Mouse (Mus musculus) lung, postnatal 0 days (tissue): ENCODE measurements around the gene 6430531B16Rik. TPM values are rescaled to one million over a fixed set of nuclear protein-coding genes. Genes with fewer than 3 reads are reported as not detected.

ENCODE experiments used
- ATAC-seq: fragments of 200-750 bp; cut with Nextera tagmentation; 2 replicates; pipeline ENCODE4 v1.8.0; 2017; ENCODE audit warnings: moderate library complexity
- DNase-seq: peaks from one replicate; pipeline ENCODE4 v3.0.0-alpha.2; 2016; ENCODE audit warnings: low spot score
- H3K27ac ChIP-seq: fragments of 300-500 bp; sonication (generic); 2 replicates; pipeline ENCODE4 v1.5.1; 2014; ENCODE audit warnings: antibody characterized with exemption, mild to moderate bottlenecking, low read length, mixed read lengths
- H3K27me3 ChIP-seq: fragments of 300-500 bp; sonication (generic); replicated peaks from 2 replicates; pipeline ENCODE4 v1.6.1; 2014; ENCODE audit warnings: low read length, mixed read lengths; ENCODE audit not compliant: insufficient read depth
- H3K36me3 ChIP-seq: fragments of 300-500 bp; sonication (generic); 2 replicates; pipeline ENCODE4 v1.6.1; 2014; ENCODE audit warnings: low read length, mixed read lengths; ENCODE audit not compliant: insufficient read depth
- H3K4me1 ChIP-seq: fragments of 300-500 bp; sonication (generic); 2 replicates; pipeline ENCODE4 v1.6.1; 2014; ENCODE audit warnings: antibody characterized with exemption, low read depth, low read length, mixed read lengths; ENCODE audit not compliant: insufficient read depth
- H3K4me2 ChIP-seq: fragments of 300-500 bp; sonication (generic); replicated peaks from 2 replicates; pipeline ENCODE4 v1.6.1; 2014; ENCODE audit warnings: low read depth, mild to moderate bottlenecking, low read length, moderate library complexity, mixed read lengths
- H3K4me3 ChIP-seq: fragments of 300-500 bp; sonication (generic); 2 replicates; pipeline ENCODE4 v1.5.1; 2014; ENCODE audit warnings: low read depth, low read length
- H3K9ac ChIP-seq: fragments of 300-500 bp; sonication (generic); replicated peaks from 2 replicates; pipeline ENCODE4 v1.6.1; 2014; ENCODE audit warnings: low read depth, mild to moderate bottlenecking
- H3K9me3 ChIP-seq: fragments of 300-500 bp; sonication (generic); 2 replicates; pipeline ENCODE4 v1.6.1; 2016; ENCODE audit warnings: low read length, mixed read lengths
- CTCF ChIP-seq: IDR thresholded peaks from 2 replicates; pipeline ENCODE4 v1.5.1; 2016; ENCODE audit warnings: antibody characterized with exemption, mild to moderate bottlenecking
- EP300 ChIP-seq: IDR thresholded peaks from 2 replicates; pipeline ENCODE4 v1.6.1; 2016; ENCODE audit warnings: antibody characterized with exemption, mild to moderate bottlenecking, control low read depth
- WGBS: fragments of 180-500 bp; shearing (Covaris S2); extraction: QIAGEN DNeasy Blood & Tissue Kit; methylation state at CpG from one replicate; pipeline ENCODE4 v1.1.7; 2014; 5-methylcytosine and 5-hydroxymethylcytosine counted together
- polyA plus RNA-seq: library from polyadenylated mRNA; unstranded; fragments of >200 nt; fragmentation: Nextera tagmentation; extraction: Ambion mirVana; gene quantifications from 2 replicates; pipeline ENCODE4 v1.2.1, GENCODE M21; 2015

Gene 6430531B16Rik
- polyA plus RNA-seq, 1 experiment from 2014 or later, result 5.6 TPM

DNA sequence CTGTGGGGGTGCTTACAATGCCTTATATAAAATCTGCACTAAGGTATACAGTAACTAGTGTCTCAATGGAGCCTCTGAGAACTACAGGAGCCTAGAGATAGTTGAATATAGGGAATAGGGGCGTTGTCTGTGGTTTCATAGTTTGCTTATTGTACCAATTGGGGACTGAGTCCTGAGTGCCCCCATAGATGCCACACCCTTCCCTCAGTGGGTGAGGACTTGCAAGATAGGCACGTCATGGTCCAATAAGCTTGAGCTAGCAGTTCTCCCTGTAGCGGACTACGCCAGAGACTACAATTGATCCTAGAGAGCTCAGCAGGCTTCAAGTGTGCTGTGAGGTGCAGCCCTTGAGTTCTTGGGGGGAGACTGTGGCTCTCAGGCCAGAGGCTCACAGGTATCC, 23.1 kb downstream of the 6430531B16Rik start:
- Histone ChIP-seq H3K9me3 (no peaks in the 10 kb centered on the region), H3K27ac (no peak overlapping the region), H3K4me1 (no peaks in the 10 kb centered on the region), H3K4me2 (no peak overlapping the region), H3K9ac (no peak overlapping the region), H3K27me3 (no peaks in the 10 kb centered on the region), H3K36me3 (no peaks in the 10 kb centered on the region), H3K4me3 (no peak overlapping the region)
- TF ChIP-seq CTCF, result no peak
- TF ChIP-seq EP300, result no peak
- DNase-seq (no peak), ATAC-seq (no peak)
- WGBS, result 88% methylated on average over 4 of the region's 4 CpGs

DNA sequence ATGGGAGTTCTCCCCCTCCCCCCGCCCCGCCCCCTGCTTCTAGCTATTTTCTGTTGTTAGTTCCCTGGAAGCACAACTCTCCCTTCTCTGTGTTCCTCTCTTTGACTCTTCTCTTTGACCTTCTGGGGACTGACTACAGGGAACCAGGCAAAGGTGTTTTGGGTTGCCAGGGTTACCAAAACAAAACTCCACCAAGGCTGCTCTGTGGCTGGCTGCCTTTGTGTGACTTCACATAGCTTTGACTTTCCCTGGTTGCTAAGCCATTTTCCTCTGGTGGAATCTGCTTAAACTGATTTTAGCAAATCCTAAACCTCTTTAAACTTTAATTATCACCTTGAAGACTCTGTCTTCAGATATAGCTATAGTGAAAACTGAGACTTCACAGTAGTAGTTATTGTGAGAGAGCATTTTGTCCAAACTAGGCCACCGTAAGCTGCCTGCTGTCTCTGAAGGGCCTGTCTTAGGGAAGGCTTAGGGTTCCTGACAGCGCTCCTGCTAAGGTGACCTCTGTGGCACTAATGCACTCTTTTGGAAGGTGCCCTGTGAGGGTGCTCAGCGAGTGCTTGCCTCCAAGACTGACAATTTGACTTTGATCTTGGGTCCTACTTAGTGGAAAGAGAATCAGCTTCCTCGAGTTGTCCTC, 26.4 kb downstream of the 6430531B16Rik start:
- no peak overlapping the region for H3K4me3 ChIP-seq
- no peak overlapping the region for H3K4me2 ChIP-seq
- H3K9ac ChIP-seq, result no peak overlapping the region
- H3K36me3 ChIP-seq, result no peaks in the 10 kb centered on the region
- no peaks in the 10 kb centered on the region for H3K9me3 ChIP-seq
- no peaks in the 10 kb centered on the region for H3K27me3 ChIP-seq
- no peak for DNase-seq
- no peak for ATAC-seq
- H3K4me1 ChIP-seq, result no peaks in the 10 kb centered on the region
- TF ChIP-seq EP300 (no peak), CTCF (no peak)
- 63% methylated on average over 6 of the region's 6 CpGs for WGBS
- H3K27ac ChIP-seq, result no peak overlapping the region

DNA sequence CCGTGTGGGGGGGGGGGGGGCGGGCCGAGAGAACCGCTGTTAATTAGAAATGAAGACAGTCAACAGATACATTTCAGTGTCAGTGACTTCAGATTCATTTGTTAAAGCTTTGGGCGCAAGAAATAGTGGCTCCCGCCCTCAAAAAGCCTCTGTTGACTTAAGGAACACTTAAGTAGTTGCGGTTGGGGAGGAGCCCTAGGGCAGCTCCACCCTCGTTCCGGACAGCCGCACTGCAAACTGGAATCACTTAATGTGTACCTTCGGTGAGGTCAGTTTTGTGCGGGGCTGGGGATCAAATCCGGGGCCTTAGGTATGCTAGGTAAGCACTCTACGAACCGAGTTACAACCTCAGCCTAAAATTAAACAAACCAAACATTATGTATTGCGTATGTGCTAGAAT, 27.5 kb downstream of the 6430531B16Rik start:
- Histone ChIP-seq H3K4me2 (peak overlapping the region; percentile 89), H3K27me3 (no peaks in the 10 kb centered on the region; the same call in 1 of the 2 replicates), H3K9me3 (no peaks in the 10 kb centered on the region), H3K36me3 (no peaks in the 10 kb centered on the region), H3K4me1 (no peaks in the 10 kb centered on the region), H3K9ac (no peak overlapping the region), H3K4me3 (peak overlapping the region; percentile 61), H3K27ac (peak overlapping the region; percentile 47; the same call in 1 of the 2 replicates)
- WGBS, result 3% methylated on average over 16 of the region's 16 CpGs
- DNase-seq, result peak; percentile 78
- ATAC-seq, result peak; percentile 62
- TF ChIP-seq CTCF, result no peak

DNA sequence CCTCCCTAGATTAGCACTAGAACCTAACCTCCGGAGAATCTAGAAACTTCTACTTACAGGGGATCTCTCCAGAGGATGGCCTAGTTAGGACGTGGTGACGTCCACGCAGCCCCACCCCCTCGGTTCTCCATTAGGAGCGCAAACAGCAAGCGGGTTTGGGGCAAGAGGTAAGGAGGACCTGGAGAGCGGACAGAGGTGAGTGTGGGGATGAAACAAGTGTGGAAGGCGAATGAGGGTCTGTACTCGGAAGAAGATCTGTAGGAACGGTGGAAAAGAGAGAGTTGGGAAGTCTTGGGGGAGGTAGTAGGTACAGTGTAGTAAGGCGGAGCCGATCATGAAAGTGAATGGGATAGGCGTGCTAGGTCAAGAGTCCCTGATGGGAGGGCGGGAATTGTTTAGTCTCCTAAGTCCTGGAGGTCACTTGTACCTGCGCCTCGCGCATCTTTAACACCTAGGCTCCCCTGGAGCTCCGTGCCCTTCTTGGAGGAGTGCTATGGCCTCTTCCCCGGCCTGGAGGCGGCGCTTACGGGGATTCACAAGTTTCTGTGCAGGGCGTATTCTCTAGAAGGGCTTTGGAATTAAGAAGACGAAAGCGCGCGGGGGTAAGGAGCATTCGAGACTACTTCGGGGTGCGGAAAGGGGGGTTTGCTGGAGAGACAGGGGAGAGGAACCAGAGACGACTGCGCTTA, 28.1 kb downstream of the 6430531B16Rik start:
- Histone ChIP-seq H3K9ac (peak overlapping the region; percentile 51), H3K4me2 (peak overlapping the region; percentile 89), H3K27ac (peak overlapping the region; percentile 47), H3K4me3 (peak overlapping the region; percentile 61), H3K9me3 (no peaks in the 10 kb centered on the region), H3K36me3 (no peaks in the 10 kb centered on the region), H3K4me1 (no peaks in the 10 kb centered on the region), H3K27me3 (no peaks in the 10 kb centered on the region; the same call in none of the 2 replicates)
- TF ChIP-seq EP300 (no peak), CTCF (no peak)
- WGBS, result 2% methylated on average over 33 of the region's 33 CpGs
- ATAC-seq, result peak; percentile 79
- DNase-seq, result peak; percentile 65

DNA sequence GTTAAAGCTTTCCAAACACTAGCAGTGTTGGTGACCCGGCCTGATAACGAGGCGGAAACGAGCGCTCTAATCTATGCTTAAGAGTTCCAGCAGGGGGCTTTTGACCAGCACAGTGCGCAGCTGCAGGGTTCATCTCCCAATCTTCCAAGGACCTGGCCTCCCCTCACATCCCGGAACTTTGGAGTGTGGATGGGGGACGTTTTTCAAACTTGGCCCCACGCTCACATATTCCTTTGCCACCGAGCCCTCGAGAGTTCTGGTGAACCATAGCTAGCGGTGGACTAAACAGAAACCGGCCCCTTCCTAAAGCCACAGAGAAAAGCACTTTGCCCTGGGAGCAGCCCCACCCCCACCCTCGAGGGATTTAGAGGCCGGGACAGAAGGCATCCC, 28.7 kb downstream of the 6430531B16Rik start:
- Histone ChIP-seq H3K27me3 (no peaks in the 10 kb centered on the region; the same call in none of the 2 replicates), H3K4me2 (peak overlapping the region; percentile 89), H3K9ac (peak overlapping the region; percentile 51), H3K9me3 (no peaks in the 10 kb centered on the region), H3K4me3 (peak overlapping the region; percentile 61), H3K4me1 (no peaks in the 10 kb centered on the region), H3K36me3 (no peaks in the 10 kb centered on the region), H3K27ac (peak overlapping the region; percentile 47; the same call in 1 of the 2 replicates)
- DNase-seq (peak; percentile 85), ATAC-seq (peak; percentile 84)
- no peak for TF ChIP-seq EP300
- peak; percentile 71 for TF ChIP-seq CTCF
- WGBS, result 2% methylated on average over 15 of the region's 15 CpGs

DNA sequence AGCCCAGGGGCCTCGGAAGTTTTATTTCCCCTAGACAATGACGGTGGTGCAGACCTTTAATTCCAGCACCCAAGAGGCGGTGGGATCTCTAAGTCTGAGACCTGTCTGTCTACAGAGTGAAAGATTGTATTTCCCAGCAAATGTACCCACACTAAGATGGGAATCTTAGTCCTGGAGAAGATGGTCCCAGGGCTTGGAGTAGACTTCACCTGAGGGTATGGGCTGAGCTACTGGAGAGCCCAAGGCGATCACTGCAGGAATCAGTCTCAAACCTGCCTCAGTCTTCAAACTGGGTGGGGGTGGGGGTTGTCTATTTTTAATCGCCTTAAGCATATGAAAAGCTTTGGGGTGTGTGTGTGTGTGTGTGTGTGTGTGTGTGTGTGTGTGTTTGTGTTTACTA, 32.5 kb downstream of the 6430531B16Rik start:
- TF ChIP-seq CTCF (no peak), EP300 (no peak)
- 43% methylated on average over 5 of the region's 5 CpGs for WGBS
- Histone ChIP-seq H3K27ac (no peak overlapping the region), H3K4me3 (no peak overlapping the region), H3K9me3 (no peaks in the 10 kb centered on the region), H3K27me3 (peaks cover 22% of the 10 kb centered on the region), H3K4me2 (no peak overlapping the region), H3K4me1 (no peaks in the 10 kb centered on the region; the same call in 1 of the 2 replicates), H3K36me3 (no peaks in the 10 kb centered on the region), H3K9ac (no peak overlapping the region)
- ATAC-seq (no peak), DNase-seq (no peak)
